Mouse (Mus musculus): ENCODE data around the gene Kdm2b.

The Kdm2b gene

DNA sequence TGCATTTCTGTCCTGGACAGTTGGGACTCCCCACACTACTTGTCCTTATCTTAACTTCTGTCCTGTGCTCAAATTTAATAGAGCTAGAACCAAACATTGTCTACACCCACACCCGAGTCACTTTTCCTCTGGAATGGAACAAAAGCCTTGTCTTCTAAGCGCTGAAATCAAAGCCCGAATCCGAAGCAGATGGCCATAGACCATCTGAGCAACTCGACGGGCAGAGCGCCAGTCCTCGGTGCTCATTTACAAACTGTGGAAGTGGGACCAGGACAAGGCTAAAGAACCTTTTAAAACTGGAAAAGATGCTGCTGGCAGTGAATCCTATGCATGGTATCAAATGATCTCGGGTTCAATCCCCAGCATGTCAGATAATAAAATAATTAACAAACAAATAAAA, 17.5 kb downstream of the Kdm2b start:
- no peak for DNase-seq (ENCODE audit: low spot score)

DNA sequence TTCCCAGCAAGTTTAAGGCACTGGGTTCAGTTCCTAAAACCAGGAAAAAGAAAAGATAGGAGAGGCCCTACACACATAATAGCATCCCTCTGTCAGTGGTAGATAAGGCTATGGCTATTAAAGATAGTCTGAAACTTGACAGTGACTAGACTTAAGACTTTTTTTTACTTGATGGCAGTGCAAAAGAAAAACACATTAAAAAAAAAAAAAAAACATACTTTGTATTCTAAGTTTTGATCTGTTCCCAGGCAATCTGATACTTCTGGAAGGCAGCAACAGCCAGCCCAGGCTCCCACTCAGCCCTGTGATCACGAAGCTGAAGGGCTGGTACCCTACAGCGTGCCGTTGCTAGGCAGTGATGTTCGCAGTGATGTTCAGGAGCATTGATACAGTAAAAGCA, 18.2 kb downstream of the Kdm2b start:
- no peak for DNase-seq (ENCODE audit: low spot score)

- no peak for DNase-seq (ENCODE audit: low spot score)
Measured at GRCm38 (mm10) chr5:122970056-122970455, 19.6 kb downstream of the Kdm2b start.

- DNase-seq (ENCODE audit: low spot score) = peak; percentile 86
Measured at GRCm38 (mm10) chr5:122968322-122968721, 21.3 kb downstream of the Kdm2b start.

DNA sequence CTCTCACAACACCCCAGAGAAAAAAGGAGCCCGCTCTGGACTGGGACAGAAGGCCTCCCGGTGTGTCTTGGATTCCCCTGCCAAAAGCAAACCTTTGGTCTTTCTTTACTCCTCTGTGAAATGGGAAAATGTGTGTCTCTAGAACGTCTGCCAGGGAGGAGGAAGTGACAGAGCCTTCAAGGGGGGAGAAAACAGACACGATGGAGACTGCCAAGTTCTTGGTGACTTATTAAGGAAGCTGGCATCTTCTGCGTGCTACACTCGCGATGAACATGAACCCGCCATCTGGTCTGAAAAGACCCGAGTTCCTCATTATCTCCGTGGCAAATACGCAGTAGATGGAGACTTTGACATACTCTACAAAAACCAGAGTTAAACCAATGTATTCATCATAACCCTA, 24.2 kb downstream of the Kdm2b start:
- no peak for DNase-seq (ENCODE audit: low spot score)

DNA sequence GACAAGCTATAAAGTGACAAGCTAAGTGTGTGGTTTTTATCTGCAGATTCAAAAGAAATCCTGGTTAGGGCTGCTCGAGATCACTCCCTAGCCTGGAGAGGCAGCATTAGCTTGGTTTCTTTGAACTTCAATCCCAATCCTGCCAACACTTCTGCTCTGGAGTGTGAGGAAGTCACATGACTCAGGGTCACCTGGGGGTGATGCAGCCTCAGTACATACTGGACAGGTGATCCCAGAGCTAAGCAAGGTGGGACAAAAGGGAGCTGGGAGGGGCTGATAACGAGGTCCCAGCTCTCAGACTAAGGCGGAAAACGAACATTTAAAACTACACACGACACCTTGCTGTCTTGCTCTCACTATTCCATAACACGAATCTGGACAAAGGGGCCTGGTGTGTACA, 24.8 kb downstream of the Kdm2b start:
- no peak for DNase-seq (ENCODE audit: low spot score)

GRCm38 (mm10) chr5:122961905-122962304, 27.7 kb downstream of the Kdm2b start:
- no peak for DNase-seq (ENCODE audit: low spot score)

DNA sequence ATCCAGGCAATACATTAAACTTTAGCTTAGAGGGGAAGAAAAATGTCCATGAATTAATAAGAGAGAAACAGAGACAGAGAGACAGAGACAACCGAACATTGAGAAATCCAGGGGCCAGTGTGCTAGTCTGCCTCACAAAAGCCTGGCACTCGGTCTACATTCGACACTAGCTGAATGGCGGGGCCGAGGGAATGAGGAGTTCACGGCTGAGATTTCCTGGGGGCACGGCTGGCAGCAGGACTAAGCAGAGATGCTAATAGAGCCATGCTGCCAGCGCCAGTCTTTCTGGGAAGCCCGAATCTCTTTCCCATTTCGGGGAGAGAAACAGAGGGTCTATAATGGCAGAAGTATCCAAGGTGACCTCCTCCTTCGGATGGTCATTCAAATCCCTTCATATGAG, 30.2 kb downstream of the Kdm2b start:
- no peak for DNase-seq (ENCODE audit: low spot score)

DNA sequence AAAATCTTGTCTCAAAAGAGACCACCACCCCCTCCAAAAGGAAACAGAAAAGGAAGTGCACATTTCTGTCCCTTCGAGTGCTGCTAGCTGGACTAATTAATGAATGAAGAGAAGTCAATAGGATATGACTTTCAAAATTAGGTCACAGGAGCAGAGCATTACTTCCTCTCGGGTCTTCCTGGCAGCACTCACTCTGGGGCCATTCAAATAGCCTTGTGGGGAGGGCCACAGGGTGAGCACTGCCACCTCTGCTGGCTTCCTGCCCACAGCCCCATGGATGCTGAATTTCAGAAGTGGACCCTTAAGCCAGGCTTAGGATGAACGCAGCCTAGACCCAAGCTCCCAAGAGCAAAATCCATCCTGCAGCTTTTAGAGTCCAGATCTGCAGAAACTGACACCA, 33.6 kb downstream of the Kdm2b start:
- DNase-seq (ENCODE audit: low spot score) = no peak

DNA sequence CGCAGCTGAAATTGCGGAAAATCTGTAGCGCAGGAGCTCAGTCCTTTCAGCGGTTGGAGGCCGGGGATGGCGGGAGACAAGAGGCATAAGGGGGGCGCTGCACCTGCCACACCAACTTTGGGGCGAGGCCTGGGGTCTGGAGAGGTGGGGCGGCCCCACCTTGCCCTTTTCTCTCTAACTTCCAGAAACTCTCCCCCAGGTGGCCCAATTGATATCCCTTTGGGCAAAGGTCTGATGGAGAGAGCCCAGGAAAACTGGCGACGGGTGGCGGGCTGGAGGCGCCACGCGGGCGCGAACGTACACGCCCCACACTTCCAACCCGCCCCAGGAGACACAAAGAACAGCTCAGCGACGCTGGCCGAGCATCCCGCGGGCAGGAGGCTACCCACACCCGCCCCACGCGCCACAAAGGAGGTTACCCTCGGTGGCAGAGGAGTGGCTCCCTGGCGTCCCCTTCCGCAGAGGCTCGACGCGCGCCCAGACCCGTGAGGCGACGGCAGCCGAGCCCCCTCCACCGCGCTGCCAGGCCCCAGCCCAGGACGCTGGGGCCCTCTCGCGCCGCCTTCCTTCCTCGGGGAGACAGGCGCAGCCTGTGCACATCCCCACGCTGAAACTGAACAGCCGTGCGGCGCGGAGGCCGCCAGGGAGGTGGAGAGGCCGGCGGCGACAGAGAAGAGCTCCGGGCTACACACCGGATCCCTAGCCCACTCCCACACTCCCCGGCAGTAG, 37.5 kb downstream of the Kdm2b start:
- peak; percentile 43 for DNase-seq (ENCODE audit: low spot score)

- DNase-seq (ENCODE audit: low spot score) = peak; percentile 59
Measured at GRCm38 (mm10) chr5:122951056-122951912, 38.3 kb downstream of the Kdm2b start.

GRCm38 (mm10) chr5:122950329-122950953, 39.2 kb downstream of the Kdm2b start:
- DNase-seq (ENCODE audit: low spot score) = peak; percentile 80

- DNase-seq (ENCODE audit: low spot score) = no peak
Measured at GRCm38 (mm10) chr5:122949101-122949500, 40.5 kb downstream of the Kdm2b start.

- DNase-seq (ENCODE audit: low spot score) = no peak
Measured at GRCm38 (mm10) chr5:122947534-122947933, 42.1 kb downstream of the Kdm2b start.

- no peak for DNase-seq (ENCODE audit: low spot score)
Measured at GRCm38 (mm10) chr5:122938676-122939075, 50.9 kb downstream of the Kdm2b start.

DNA sequence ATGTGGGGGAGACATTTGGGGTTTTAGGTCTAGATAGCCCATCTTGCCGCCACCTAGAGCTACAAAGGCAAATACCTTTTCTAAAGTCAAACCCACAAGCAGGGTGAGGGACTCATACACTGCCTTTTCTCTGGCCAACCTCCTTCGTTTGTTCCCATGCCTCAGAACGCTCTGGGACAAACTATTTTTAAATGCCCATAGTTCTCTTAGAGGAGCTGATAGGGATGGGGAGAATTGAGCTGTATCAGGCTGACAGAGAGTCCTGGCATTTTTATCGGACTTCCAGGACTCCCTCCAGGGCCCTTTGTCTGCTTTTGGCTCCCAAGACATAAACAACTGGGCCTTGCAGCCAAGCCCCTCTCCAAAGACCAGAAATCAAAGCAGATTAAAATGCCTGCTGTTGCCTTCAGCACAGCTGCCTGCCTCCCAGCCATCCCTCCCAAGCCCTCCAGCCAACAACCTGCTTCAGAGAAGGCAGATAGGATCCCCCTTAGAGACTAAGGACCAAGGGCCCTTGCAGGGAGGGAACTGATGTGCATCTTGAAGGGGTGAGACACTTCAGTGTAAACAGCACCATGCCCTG, 51.6 kb downstream of the Kdm2b start:
- no peak for DNase-seq (ENCODE audit: low spot score)

DNA sequence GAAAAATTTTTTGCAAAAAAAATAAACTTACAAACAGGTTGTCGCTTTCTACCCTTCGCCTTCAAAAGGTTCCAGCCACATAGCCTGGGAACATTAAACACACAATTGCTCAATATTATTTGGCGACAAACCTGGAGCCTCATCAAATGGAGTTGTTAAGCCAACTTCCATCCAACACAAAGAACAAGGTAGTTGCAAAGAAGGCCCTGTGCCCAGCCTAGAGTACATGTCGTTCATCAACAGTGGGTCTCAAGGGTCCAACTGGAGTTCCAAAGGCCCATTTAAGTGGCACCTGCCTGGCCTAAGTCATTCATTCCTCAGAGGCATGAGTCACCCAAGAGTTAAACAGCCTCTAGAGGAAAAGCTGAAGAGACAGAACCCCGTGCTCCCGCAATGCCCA, 52.6 kb downstream of the Kdm2b start:
- no peak for DNase-seq (ENCODE audit: low spot score)

GRCm38 (mm10) chr5:122935810-122936209, 53.8 kb downstream of the Kdm2b start:
- DNase-seq (ENCODE audit: low spot score) = no peak

DNA sequence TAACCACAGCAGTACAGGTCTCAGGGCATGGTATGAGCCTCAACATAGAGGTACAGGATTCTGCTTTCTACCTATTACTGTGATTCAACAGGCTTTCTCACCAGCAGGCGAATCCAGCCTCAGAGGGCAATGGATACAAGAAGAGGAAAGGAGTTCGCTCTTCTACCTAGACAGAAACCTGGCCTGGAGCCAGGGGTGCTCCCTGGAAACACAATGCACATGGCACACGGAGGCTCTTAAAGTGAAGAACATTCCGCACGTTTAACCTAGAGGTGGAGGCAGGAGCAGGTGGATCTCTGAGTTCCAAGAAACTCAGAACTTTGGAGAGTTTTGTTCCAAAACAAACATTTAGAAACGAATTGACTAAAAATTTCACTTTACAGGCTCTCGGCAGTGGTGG, 58.6 kb downstream of the Kdm2b start:
- DNase-seq (ENCODE audit: low spot score) = no peak

DNA sequence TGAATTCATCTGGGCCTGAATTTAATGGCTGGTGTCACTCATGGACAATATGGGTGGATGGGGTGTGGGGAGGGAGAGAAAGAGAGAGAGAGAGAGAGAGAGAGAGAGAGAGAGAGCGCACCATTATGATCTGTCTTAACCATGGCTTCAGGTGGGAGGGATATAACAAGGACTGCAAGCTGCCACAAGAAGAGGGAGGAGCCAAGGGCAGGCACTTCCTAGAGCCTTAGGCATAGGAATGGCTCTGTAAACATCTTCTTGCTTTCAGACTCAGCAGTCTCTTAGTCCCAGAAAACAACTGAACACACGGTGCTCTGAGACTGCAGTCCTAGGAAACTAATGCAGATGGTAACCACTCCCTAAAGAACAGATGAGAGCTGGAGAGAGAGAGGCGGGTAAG, 61.3 kb downstream of the Kdm2b start:
- no peak for DNase-seq (ENCODE audit: low spot score)

GRCm38 (mm10) chr5:122927703-122928102, 61.9 kb downstream of the Kdm2b start:
- no peak for DNase-seq (ENCODE audit: low spot score)

- DNase-seq (ENCODE audit: low spot score) = no peak
Measured at GRCm38 (mm10) chr5:122927092-122927491, 62.5 kb downstream of the Kdm2b start.

DNA sequence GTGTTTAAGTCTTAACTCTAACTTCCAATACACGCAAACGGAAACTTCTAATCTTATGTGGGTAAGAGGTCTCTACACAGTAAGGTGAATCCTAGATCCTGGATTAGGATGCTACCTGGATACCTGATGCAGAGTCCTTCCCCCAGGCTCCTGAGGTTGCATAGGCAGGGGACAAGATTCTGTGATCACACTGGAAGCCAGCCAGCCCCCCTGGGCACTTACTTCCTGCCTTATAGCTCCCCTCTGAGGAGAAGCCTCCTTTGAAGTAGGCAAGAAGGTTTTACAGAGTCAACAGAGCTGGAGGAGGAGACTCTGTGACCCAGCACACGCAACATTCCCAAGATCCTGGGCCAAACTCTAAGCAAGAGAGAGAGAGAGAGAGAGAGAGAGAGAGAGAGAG, 63.3 kb downstream of the Kdm2b start:
- no peak for DNase-seq (ENCODE audit: low spot score)
